Mouse (Mus musculus) ES-E14 (cell line): ENCODE data around the gene Stmn1.

ENCODE experiments used
- CHD2 ChIP-seq: IDR thresholded peaks from 2 replicates; pipeline ENCODE4 v1.6.1; 2014; ENCODE audit warnings: mild to moderate bottlenecking, low read depth, low read length, inconsistent platforms
- HCFC1 ChIP-seq: IDR thresholded peaks from 2 replicates; pipeline ENCODE4 v1.6.1; 2012; ENCODE audit warnings: low read length, inconsistent platforms, borderline replicate concordance; ENCODE audit not compliant: insufficient read depth
- ZC3H11A ChIP-seq: IDR thresholded peaks from 2 replicates; pipeline ENCODE4 v1.6.1; 2012; ENCODE audit warnings: low read depth, mild to moderate bottlenecking, inconsistent platforms, low read length, borderline replicate concordance

GRCm38 (mm10) chr4:134466381-134467262, 1.5 kb upstream of the Stmn1 start:
- TF ChIP-seq CHD2 (no peak), ZC3H11A (no peak), HCFC1 (no peak)
